Mouse (Mus musculus) c-Kit-positive CD71-positive TER-119-positive erythroid progenitor cells, embryonic 14.5 days (primary cell): ENCODE data around the gene 5330417H12Rik.

Experiments
- DNase-seq: peaks from one replicate; pipeline ENCODE4 v3.0.0-alpha.2; 2013; ENCODE audit warnings: low spot score

Gene 5330417H12Rik

DNA sequence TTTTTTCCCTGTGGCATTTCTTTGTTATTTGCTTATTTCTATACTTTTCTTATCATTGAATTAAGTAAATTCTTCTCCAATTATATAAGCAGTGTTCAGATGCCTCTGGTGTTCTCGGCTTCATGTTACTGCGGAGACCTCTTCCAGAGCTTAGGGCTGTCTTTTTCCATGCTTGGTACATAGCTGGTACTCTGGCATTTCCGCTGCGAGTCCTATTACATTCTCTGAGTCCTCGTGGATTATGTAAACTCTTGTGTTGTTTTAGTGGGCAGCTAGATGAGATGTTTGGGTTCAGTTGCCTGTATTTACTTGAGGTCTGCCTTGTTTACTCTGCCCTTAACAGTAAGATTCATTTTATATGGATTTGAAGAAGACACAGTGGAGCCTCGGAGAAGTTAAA, 820 bp upstream of the 5330417H12Rik start:
- no peak for DNase-seq

DNA sequence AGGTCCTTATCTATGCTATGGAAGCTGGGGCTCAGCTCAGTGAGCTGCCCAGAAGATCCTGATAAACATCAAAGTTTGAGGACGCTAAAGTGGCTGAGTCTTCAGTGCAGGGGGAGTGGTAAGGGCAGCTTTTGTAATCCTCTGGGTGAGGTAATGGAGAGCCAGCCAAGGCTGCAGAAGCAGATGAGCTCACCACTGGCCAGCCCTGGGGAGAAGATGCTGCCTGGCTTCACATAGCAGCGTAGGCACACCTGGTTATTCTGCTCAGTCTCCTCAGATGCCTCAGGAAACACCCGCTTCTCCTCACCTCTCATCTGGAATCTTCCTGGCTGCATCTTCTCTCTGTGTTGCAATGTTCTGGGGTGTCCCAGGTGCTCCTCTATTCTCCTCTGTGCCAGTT, 529 bp downstream of the 5330417H12Rik start:
- DNase-seq: no peak

DNA sequence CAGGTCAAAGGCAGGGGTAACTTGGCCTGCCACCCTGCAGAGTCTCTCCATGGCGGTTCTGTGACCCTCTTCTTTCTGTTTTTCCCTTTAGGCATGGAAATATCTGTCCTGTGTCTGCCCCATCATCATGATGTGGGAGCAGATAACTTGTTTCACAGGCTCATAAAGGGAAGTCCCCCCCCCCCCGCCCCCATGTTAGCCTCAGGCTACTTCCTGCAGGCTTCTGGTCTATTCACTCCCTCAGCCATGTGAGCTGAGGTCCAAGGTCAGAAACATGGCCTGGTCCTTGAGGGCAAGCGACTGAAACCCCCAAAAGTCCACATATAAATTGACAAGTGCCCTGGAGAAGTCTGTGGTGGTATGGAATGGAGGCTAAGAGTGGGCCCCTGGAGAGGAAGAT, 4.8 kb downstream of the 5330417H12Rik start:
- no peak for DNase-seq

DNA sequence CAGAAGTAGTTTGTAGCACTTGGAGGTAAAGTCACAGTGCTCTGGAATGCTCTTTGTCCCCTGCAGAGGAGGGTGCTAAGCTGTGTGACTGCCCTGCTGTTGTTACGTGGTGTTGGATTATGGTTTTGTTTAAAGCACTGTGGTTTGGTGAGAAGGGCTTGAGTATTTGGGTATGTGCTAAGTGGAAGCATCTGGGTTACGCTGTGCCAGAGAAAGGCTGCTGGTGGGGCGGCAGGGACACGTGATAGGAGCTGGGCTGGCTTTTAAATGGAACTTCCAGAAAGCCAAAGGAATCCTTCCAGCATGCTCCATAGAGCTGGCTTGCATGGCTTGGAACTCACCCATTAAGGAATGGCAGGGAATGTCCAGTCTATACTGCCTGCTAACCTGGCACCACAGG, 5.7 kb downstream of the 5330417H12Rik start:
- DNase-seq: no peak

DNA sequence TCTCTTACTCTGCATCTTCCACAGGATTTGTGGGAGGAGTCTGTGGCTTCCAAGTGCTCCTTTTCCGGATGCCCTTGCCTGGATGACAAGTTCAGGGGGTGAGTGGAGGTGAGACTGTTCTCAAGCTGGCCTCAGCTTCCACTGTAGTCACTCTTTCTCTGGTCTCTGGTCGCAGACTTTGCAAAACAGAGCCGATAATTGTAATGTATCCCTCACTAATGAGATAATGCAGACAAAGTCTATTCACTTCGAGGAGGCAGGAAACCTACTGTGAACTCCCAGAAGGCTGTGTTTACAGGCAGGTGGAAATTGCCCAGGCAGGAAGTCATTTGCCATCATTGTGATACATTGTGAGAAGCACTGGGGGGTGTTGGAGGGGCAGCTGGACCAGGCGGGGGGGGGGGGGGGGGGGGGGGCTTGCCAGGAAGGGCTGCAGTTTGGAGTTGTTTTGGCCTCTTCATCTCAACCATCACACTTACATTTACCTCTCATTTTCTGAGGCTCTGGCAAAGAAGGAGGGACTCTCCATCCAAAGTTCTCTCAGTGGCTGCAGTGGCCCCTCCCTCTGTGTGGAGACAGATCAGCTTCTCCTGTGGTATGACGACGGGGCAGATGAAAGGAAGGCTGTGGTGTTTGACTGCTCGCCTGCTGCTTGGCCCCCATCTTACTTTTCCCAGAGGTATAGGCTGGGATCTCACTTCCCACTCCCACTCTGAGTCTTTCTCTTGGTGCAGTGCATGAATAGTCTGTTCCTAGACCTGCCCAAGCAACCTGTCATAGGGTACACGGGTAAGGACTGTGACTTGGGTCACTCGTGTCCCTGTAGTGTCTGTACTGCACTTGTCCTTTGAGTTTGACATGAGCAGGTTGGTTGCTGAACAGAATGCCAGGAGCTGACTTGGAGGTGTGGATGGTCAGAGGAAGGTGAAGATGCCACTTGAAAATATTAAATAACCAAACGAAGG, 6.7 kb downstream of the 5330417H12Rik start:
- DNase-seq: no peak

DNA sequence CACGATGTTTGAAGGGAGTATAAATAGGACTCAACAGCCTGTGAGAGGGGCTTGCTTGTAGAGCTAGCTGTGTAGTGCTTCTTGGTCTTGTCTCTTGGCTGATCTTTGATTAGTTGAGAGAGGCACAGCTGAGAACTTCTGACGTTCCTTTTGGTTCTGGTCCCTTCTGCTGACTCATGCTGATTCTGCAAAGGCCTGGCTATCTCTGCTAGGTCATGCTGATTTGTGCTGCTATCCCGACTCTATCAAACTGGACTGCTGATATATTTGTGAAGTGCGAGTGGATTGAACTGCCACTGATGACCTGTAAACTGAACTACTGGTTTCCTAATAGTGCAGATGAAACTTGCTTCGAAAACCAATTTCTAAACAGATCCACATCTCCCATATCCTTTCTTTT, 14.1 kb downstream of the 5330417H12Rik start:
- no peak for DNase-seq

DNA sequence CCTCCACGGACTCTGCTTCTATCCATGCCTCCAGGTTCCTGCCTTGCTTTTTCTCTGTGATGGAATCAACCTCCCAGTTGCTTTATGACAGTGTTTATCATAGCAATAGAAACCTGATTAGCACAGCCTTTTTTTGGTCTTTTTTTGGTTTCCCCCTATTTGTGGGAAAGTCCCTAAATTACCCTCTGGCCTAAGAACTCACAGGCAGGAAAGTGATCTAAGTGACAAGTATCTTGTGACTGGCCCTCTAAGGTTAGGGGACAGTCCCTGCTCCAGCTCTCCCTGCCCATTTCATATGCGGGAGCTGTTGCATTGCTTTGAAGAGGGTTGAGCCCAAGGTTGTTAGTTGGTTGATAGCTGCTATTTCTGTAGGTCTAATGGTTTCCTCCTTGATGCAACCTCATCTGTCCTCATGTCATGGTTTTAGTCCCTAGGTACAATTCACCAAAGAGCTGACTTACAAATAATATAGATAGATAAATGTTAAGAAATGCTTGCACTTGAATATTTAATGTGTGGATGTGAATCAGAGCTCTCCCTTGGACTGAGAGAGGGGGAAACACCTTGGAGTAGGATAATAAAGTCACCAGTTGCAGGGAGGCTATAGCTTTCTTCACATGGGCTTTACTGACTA, 15.2 kb downstream of the 5330417H12Rik start:
- no peak for DNase-seq

DNA sequence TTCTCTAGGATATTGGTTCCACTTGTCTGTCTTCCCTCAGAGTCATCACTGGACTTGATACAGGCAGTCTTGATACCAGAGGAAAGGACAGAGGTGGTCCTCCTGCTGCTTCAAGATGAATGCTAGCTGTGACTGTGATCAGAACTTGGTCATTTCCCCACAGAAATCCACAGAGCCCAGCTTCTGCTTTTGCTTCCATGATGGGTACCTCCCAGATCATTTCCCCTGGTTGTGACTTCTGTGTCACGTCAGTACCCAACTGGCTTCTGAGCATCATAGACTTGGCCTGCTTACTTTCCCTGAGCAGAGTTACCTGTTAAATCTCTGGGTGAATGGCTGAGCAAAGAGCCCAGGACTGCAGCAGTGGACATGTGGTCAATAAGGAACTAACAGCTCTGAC, 17.2 kb downstream of the 5330417H12Rik start:
- no peak for DNase-seq

DNA sequence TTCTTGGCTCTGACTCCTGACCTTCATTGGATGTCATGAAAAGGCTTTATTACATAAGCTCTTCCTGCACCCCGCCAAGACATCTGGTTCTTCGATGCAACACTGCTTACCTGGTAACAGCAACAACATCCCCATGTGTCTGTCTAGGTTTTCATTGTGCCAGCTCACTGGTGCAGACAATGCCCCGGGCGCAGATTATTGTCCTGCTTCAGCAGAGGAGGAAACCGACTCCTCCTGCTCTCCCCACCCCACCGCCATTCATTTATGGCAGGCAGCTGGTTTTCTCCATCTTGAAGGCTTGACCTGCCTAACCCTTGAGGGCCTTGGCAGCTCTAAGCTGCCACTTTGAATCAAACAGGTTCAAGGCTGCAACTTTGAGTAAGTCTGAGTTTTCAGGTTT, 22.0 kb downstream of the 5330417H12Rik start:
- no peak for DNase-seq

DNA sequence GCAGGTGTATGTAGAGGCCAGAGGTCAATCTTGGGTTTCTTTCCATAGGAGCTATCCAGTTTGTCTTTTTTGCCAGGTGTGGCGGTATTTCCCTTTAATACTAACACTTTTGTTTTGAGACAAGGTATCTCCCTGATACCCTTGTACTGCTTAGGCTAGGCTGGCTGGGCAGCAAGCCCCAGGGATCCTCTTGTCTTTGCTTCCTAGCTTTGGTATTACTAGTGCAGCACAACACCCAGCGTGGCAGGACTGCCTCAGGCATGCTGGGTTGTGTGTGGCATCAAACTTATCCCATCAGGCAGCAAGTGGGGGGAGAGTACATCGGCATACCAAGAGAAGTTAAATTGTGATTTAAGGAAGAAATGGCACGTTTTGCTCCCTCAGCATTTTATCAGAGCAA, 22.5 kb downstream of the 5330417H12Rik start:
- DNase-seq: no peak

DNA sequence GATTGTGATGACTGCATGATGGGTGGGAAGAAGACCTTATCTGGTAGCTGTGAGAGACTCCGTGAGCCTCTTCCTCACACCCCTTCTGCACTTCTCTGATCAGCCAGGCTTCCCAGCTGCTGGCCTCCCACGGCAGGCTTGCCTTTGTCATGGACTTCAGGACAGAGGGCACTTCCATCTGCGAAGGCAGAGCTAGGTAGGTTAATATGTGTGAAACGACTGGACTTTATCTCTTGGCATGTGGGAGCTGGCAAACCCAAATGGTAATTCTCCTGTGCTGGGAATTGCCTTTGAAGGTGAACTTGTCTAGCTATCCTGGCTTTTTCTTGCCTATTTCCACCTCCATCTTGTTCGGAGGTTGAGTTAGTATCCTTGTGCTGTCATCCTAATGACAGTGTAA, 24.3 kb downstream of the 5330417H12Rik start:
- no peak for DNase-seq

DNA sequence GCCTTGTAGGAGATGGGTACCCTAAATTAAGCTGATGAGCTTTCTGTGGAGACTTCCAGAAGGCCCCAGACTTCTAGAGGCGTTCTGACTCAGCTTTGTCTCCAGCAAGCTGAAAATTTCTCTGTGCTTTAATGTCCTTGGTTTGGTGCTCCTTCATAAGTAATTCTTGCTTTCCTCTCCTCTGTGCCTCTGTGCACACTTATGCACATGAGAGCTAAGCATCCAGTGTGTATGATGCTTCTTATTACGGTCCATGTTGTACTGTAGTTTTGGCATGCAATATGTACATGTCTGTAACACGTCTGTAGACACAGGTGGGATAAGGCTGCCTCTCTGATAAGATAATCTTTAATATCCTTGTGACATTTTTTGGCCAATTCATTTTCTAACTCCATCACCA, 27.0 kb downstream of the 5330417H12Rik start:
- no peak for DNase-seq

DNA sequence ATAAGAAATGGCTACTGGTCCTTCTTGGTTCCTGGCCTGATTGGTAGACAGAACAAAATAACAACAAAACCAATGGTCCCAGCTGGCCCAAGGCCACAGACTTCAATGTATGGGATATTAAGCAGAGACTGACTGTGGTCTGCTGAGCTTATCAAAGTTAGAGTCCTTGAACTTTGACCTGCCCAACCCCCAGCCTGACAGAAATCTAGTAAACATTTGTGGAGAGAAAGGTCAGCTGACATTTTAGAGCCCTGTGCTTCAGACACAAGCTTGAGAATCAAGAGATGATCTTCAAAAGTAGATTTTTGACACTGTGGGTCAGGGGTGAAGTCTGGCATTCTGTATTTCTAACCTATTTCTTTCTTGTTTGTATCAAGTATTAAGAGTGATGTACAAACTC, 28.2 kb downstream of the 5330417H12Rik start:
- DNase-seq: no peak

DNA sequence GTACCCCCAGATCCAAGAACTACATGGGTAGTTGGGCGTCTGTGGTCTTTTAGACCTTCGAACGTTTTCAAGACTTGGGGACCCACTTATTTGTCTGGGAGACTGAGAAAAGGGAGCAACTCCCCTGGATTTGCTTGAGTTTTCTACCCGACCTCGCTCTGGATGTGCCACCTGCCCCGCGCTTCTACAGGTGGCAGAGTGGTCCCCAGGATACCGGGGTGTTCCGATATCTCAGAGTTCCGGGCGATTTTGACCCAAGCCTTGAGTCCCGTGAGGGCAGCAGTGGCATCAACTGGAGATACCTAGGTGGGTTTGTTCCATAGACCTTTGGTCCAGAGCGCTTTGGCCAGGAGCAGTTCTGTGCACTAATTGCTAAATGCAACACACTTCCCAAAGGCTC, 29.5 kb downstream of the 5330417H12Rik start:
- DNase-seq: no peak

DNA sequence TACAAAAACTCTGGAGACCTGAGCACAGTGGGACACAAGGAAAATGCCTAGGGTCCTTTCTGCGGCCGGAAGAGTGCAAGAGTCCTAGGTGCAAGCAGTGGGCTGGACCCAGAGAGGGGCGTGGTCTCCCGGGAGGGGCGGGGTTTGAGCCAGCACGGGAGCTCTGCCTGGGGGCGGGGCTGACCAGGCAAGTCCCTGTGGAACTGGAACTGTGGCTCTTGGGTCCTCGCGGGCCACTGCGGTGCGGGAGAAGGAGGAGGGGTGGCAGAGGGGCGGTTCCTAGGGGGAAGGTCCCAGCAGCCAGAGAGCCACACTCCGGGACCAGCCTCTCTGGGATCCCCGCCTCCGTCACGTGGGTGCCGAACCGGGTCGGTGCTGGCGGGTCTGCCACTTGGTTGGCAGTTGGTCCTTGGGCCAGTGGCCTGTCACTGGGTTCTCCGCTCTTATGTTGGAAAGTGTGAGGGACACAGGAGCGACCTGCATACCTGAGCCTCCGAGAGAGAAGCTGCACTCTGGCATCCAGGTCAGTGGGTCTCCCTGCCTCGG, 30.0 kb downstream of the 5330417H12Rik start, which contains the start of gene Ppfibp2:
Gene Ppfibp2 (plus strand): TSS at position 351 of the 546 bp plus-strand sequence.
- DNase-seq: peak; percentile 71

DNA sequence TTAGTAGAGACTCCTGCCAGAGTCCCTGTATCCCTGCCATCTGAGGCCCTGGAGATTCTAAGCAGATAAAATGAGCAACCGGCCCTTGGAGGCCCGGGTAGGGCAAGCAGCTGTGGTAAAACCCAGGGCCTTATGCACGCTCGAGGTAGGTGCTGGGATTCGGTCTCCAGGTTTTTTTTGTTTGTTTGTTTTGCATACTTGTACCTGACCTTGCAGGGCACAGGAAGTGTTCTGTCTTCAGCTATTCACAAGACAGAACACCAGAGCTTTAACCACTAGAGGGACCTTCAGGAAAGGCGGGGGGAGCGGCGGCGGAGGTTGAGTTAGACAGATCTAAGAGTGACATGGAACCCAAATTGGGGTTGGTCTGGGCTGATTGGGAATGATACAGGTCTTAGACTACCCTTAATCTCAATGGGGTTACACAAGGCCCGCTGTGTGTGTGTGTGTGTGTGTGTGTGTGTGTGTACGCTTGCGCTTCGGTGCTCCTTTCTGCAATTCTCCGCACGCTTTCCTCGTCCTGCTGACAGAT, 30.6 kb downstream of the 5330417H12Rik start:
- peak; percentile 29 for DNase-seq

DNA sequence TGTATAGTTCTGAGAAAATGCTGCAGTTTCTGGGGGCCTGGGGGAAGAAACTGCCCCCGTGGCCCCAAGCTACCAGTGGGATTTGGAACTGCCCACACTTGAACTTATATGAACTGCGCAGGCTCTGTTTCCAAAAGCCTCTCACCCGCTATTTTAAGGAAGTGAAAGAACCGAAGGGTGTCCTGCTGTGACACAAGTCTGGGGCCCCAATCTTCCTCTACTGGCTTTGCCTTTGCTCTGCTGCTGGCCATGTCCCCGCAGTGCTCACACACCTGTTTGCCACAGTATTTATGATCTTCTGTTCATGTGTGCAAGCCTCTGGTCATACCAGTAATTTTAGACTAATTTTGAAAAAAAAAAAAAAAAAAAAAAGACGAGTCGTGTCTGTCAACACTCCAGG, 31.1 kb downstream of the 5330417H12Rik start:
- no peak for DNase-seq

DNA sequence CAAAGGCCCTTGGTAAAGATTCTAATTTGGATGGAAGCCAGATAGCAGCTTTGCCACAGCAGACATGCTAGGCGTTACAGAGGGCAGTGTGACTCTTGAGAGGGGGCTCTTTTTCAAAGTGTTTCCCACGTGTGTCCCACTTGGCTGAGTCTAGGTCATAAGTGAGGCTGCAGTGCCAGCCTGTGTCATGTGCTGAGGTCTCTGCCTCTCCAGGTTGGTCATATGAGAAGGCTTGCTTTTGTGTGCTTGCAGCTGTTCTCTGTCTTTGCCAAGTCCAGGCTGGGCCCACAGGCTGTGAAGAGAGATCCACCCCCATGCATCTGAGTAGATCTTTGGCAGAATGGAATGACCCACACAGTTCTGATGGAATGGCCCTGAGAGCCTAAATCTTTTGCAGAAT, 32.3 kb downstream of the 5330417H12Rik start:
- no peak for DNase-seq

DNA sequence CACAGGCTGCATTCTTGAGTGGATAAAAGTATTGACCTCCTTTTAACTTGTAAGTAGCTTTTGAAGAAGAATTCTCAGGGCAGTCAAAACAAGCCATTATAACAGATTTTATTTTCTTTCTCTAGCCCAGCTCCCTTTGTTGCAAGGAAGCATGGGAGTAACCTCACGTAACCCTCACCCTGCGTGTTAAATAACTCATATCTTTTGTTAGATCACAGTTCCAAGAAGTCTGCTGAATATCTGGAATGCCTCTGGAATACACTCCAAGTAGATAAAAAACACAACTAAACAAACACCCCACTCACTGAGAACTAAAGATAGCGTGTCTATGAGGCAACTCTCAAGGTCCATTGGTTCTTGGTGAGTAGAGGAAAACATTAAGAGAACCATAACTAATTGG, 50.7 kb downstream of the 5330417H12Rik start:
- no peak for DNase-seq
